Mouse (Mus musculus) embryo, embryonic 10.5 days (tissue): ENCODE measurements around the gene Cav2.
A peak's percentile ranks its signal among the peaks of the same experiment; 100 is the strongest.

ENCODE experiments used
- DNase-seq: peaks from one replicate; pipeline ENCODE4 v3.0.0-alpha.2; 2015; ENCODE audit warnings: low spot score

Gene Cav2

DNA sequence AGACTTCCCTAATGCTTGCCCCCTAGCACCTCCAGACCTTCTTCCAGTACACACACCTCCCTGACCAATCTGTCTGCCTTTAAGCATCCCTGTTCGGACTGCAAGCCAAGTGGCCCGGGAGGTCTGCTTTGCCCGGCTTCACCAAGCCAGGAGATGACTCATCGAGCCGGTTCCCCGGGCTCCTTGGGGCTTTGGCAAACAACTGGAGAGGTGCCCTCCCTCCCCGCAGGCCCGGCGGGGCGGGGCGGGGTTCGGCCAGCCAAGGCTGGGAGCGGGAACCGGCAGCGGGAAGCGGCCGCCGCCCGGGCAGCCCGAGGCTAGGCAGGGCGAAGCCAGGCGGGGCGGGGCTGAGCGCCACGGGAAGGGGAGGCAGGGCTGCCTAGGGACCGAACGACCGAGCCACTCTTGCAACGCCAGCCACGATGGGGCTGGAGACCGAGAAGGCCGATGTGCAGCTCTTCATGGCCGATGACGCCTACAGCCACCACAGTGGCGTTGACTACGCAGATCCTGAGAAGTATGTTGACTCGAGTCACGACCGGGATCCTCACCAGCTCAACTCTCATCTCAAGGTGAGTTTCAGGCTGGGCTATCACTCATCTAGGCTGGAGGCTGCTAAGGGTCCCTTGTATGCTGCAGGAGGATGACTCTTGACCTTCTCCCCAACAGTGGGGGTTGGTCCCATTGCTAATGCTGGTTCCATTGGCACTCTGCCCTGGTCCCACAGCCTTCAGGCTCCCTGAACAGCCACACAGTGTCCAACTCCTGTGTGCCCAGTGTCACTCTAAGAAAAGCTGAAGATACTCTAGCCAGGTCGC is at the start of gene Cav2:
Gene Cav2, plus strand, starts transcription at position 247 of the 818 bp plus-strand sequence.
- peak; percentile 65 for DNase-seq

GRCm38 (mm10) chr6:17239693-17240092 is 41.3 kb upstream of the Cav2 start:
- DNase-seq, result no peak

- no peak for DNase-seq
Observed at GRCm38 (mm10) chr6:17241013-17241412, 40.0 kb upstream of the Cav2 start.

GRCm38 (mm10) chr6:17246959-17247358 is 34.0 kb upstream of the Cav2 start:
- no peak for DNase-seq

DNA sequence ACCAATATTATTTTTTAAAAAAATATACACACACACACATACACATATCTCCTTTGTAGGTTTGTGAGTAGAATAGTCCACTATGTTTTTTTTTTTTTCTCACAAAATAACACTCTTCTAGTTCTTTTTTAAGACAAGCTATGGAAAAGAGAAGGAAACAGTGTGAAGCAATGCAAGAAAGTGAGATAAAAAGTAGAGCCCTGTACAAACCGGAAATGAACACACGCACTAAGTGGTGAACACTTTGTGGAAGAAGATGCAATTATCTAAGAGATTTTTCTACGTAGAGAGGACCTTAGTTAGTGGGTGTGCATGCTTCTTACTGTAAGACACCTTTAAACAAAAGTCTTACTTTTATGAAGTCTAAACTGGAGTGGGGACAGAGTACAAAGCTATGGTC is 33.3 kb upstream of the Cav2 start:
- DNase-seq, result no peak

DNA sequence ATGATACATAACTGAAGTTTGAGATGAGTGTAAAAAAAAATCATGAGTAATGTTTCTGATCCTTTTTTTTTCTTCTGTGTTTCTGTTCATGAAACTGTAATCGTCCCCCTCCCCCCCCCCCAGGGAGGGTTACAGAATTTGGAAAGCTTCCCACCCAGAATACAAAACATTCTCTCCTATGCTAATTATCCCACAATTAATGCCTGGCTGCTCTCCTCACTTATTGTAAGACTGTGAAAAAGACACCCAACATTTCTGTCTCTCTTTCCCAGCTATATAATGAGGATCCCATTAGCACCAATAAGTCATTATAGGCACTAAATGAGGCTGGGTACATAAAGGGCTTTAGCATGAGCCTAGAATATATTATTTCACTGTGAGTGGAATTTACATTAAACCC is 32.7 kb upstream of the Cav2 start:
- no peak for DNase-seq

- no peak for DNase-seq
Observed at GRCm38 (mm10) chr6:17251958-17252357, 29.0 kb upstream of the Cav2 start.

GRCm38 (mm10) chr6:17258142-17258541 is 22.8 kb upstream of the Cav2 start:
- no peak for DNase-seq

- DNase-seq, result no peak
Observed at GRCm38 (mm10) chr6:17258911-17259310, 22.1 kb upstream of the Cav2 start.

GRCm38 (mm10) chr6:17262786-17263185 is 18.2 kb upstream of the Cav2 start:
- DNase-seq, result no peak

DNA sequence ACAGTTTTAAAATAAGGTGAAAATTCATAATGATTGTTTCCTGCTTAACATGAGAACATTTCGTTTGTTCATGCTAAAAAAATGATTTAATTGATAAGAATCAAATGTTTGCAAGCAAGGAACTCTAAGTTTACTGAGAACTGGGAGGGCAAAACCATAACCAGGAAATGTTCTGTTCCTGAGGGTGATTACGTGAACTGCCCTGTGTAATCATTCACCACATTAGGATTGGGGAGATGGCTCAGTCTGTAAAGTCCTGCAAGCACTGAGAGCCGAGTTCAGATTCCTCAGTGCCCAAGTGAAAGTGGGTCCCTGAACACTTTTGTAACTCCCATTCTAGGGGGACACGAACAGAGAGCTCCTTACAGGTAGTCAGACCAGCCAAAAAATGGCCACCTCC is 15.9 kb upstream of the Cav2 start:
- no peak for DNase-seq

GRCm38 (mm10) chr6:17266466-17266865 is 14.5 kb upstream of the Cav2 start:
- DNase-seq, result no peak

GRCm38 (mm10) chr6:17278366-17278765 is 2.6 kb upstream of the Cav2 start:
- no peak for DNase-seq

DNA sequence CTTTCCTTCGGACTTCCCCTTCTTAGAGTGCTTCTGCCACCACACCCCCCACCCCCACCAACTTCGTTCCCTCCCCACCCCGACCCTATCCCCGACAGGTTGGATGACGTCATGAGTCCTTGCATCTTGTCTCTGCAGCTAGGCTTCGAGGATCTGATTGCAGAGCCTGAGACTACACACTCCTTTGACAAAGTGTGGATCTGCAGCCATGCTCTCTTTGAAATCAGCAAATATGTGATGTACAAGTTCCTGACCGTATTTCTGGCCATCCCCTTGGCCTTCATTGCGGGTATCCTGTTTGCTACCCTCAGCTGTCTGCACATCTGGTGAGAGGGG is 740 bp downstream of the Cav2 start:
- DNase-seq, result no peak

DNA sequence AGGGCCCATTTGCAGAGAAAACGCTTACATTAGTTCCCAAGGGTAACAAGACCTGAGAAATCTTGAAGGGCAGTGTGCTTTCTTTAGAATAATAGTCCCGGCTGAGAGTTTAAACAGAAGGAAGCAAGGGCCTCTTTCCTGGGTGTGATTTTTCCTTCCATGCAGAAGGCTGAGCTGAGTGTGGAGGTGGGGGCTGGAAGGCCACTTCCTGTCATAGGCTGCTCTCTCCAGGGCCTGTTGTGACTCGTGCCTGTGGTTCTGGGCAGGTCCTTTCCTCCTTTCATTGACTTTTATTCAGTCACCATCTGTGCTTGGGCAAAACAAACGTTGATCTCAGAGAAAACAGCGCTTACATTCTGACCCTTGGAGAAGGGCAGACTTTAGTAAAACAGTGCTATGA is 1.2 kb downstream of the Cav2 start:
- DNase-seq, result no peak

GRCm38 (mm10) chr6:17283834-17284233 is 2.8 kb downstream of the Cav2 start:
- no peak for DNase-seq

- no peak for DNase-seq
Observed at GRCm38 (mm10) chr6:17286381-17286780, 5.4 kb downstream of the Cav2 start.

DNA sequence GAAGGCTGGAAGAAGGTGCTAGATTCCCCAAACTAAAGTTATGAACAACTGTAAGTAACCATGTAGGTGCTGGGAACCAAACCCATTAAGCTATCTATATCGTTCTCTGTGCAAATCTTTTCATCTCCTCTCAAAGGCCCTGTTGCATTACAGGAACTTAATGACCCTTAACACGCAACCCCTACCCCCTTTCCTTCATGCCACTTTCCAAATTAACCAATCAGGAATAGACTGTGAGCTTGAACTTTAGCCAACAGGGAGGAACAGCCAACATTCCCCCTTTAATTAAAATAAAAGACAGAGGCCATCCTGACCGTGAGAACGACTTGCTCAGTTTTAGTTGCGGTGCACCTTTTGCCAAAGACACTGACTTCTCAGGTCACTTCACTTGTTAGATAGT is 14.1 kb downstream of the Cav2 start:
- no peak for DNase-seq

GRCm38 (mm10) chr6:17305954-17306601 is 25.1 kb downstream of the Cav2 start, which contains the start of gene Cav1:
Gene Cav1, plus strand, starts transcription at chr6:17306335.
- peak; percentile 64 for DNase-seq

GRCm38 (mm10) chr6:17306602-17307325 is 25.8 kb downstream of the Cav2 start:
- no peak for DNase-seq

GRCm38 (mm10) chr6:17307461-17308115 is 26.6 kb downstream of the Cav2 start:
- DNase-seq, result peak; percentile 76

GRCm38 (mm10) chr6:17308661-17309060 is 27.7 kb downstream of the Cav2 start:
- DNase-seq, result no peak
